Mouse (Mus musculus): ENCODE data around the gene 2410131K14Rik.

DNA sequence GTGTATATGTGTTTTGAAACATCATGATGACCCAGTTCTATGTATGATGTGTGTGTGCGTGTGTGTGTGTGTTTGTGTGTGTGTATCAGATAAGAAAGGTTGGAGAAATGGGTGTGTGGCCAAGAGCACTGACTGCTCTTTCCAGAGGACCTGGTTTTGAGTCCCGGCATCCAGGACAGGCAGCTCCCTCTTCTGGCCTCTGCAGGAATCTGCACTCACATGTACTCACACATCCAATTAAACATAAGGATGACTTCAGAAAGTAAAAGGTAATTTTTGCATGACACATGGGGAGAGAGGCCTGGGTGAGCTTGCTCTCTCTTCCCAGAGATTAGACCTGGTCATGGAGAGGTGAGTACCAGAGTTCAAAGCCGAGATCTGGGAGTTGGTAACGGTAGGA is 12.0 kb downstream of the 2410131K14Rik start:
- TF ChIP-seq POLR2A (IDR thresholded peaks at IDR 0.05; ENCODE audit: control insufficient read depth in 1 of 2, insufficient read depth in 1 of 2, low read depth in 1 of 2, low read length in 2 of 2, poor library complexity in 1 of 2) (no peak), EP300 (IDR thresholded peaks at IDR 0.05; ENCODE audit: low read depth in 1 of 2, low read length in 2 of 2) (no peak), MAFK (IDR thresholded peaks at IDR 0.05; ENCODE audit: borderline replicate concordance, low read depth, low read length) (no peak), CTCF (IDR thresholded peaks at IDR 0.05 in 2 of 3, conservative IDR thresholded peaks at IDR 0.05 in 1 of 3; ENCODE audit: control insufficient read depth in 1 of 3, insufficient read depth in 1 of 3, low read depth in 2 of 3, low read length in 3 of 3, poor library complexity in 1 of 3, severe bottlenecking in 1 of 3) (peak; percentile 27 to 34 (median 28); a peak in 5 of 6 replicates)
